Mouse (Mus musculus) lung, postnatal 25 days (tissue): ENCODE results near the gene Rhobtb3.
"Not testable (repeated sequence)": the region's sequence is repeated elsewhere in the genome, so short reads cannot be mapped to it uniquely, and the experiment has no call there.

Experiments
- DNase-seq: peaks from one replicate; pipeline ENCODE4 v3.0.0; 2022; ENCODE audit warnings: low spot score

Gene Rhobtb3

GRCm38 (mm10) chr13:75845519-75846166, 98.1 kb downstream of the Rhobtb3 start:
- DNase-seq: peak; percentile 42

- no peak for DNase-seq
Measured at GRCm38 (mm10) chr13:75844833-75845518, 98.7 kb downstream of the Rhobtb3 start.

GRCm38 (mm10) chr13:75843993-75844683, 99.6 kb downstream of the Rhobtb3 start:
- no peak for DNase-seq

- no peak for DNase-seq
Measured at GRCm38 (mm10) chr13:75843331-75843730, 100.4 kb downstream of the Rhobtb3 start.

GRCm38 (mm10) chr13:75841950-75842349, 101.8 kb downstream of the Rhobtb3 start:
- no peak for DNase-seq

GRCm38 (mm10) chr13:75840752-75841285, 102.9 kb downstream of the Rhobtb3 start:
- no peak for DNase-seq

GRCm38 (mm10) chr13:75839719-75840481, 103.8 kb downstream of the Rhobtb3 start, which contains the start of gene Glrx:
Gene Glrx, plus strand, starts transcription at chr13:75839868.
- DNase-seq: peak; percentile 87

GRCm38 (mm10) chr13:75838506-75838905, 105.2 kb downstream of the Rhobtb3 start:
- peak; percentile 53 for DNase-seq

GRCm38 (mm10) chr13:75835461-75835860, 108.3 kb downstream of the Rhobtb3 start:
- DNase-seq: no peak

GRCm38 (mm10) chr13:75833499-75833898, 110.2 kb downstream of the Rhobtb3 start:
- DNase-seq: no peak

GRCm38 (mm10) chr13:75832697-75833096, 111.0 kb downstream of the Rhobtb3 start:
- no peak for DNase-seq

GRCm38 (mm10) chr13:75831710-75832109, 112.0 kb downstream of the Rhobtb3 start:
- no peak for DNase-seq

GRCm38 (mm10) chr13:75830708-75831107, 113.0 kb downstream of the Rhobtb3 start:
- DNase-seq: no peak

- no peak for DNase-seq
Measured at GRCm38 (mm10) chr13:75825388-75825787, 118.3 kb downstream of the Rhobtb3 start.

GRCm38 (mm10) chr13:75824611-75825319, 119.0 kb downstream of the Rhobtb3 start:
- DNase-seq: no peak

- no peak for DNase-seq
Measured at GRCm38 (mm10) chr13:75823201-75823600, 120.5 kb downstream of the Rhobtb3 start.

- DNase-seq: not testable (repeated sequence)
Measured at GRCm38 (mm10) chr13:75822366-75822765, 121.4 kb downstream of the Rhobtb3 start.

- DNase-seq: no peak
Measured at GRCm38 (mm10) chr13:75819898-75820297, 123.8 kb downstream of the Rhobtb3 start.
